26 mouse cellular contexts compared by ENCODE assay signal in the genomic region with DNA sequence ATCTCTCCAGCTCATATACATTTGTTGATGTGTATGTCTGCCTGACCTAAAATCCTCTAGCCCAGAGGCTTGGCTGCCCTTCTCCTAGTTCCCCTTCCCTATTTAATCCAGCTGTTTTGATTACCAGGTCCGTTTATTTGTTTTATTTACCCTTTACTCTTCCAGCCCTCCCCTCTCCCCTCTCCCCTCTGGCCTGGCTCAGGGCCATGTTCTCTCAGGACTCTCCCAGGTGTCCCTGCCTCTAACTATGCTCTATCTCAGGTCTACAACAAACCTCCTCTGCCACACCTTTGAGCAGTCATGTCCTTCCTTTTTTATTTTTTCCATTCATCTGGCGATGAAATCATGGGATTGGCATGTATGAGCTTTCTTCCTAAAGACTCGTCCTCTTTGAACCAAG. TPM values are rescaled to one million over a fixed set of nuclear protein-coding genes. Genes with fewer than 3 reads are reported as not detected.
A peak's percentile ranks its signal among the peaks of the same experiment; 100 is the strongest.
DNase-seq lines count a peak whose midpoint lies in the region; TF ChIP-seq lines count a peak whose summit lies in the region.
"Had no signal": no experiment of that assay in that cellular context is flagged by ENCODE, and none has a peak within 500 bp of the region (broad histone marks: within the 10 kb centered on the region; RNA-seq: fewer than 3 reads in every experiment).

No protein-coding gene starts in this region.

- no peak overlapping the region for H3K4me3 ChIP-seq in gastrocnemius, adult 2 months
- no peak overlapping the region for H3K4me3 ChIP-seq in left cerebral cortex, adult 2 months
- H3K4me3 ChIP-seq in brown adipose tissue, adult 24 weeks (ENCODE audit: insufficient read depth, low read depth, low read length) = no peak overlapping the region
- H3K4me3 ChIP-seq: embryonic facial prominence, embryonic 13.5 days; forebrain, embryonic 10.5 days; heart, embryonic 10.5 days; heart, embryonic 15.5 days; hindbrain, embryonic 13.5 days; liver, embryonic 15.5 days; midbrain, embryonic 15.5 days had no signal

- DNase-seq in cerebellum, postnatal 10 days = peak; percentile 43 to 52
- no peak for DNase-seq in cerebellum, adult 9-10 months
- DNase-seq in gastrocnemius, adult 2 months = no peak
- DNase-seq in gastrocnemius, postnatal 25 days = no peak
- DNase-seq in left cerebral cortex, adult 2 months (ENCODE audit: extremely low spot score in 1 of 2, low spot score in 2 of 2) = no peak
- no peak for DNase-seq in left cerebral cortex, adult 9 months (ENCODE audit: low spot score in 2 of 2)
- DNase-seq: adrenal gland, postnatal 14 days; cerebellum, adult 11-12 months; heart, postnatal 36 days; kidney, adult 9 months; kidney, postnatal 10 days; left cerebral cortex, postnatal 4 days; lung, embryonic 14.5 days; lung, postnatal 14 days; right cerebral cortex, adult 18-20 months; right cerebral cortex, postnatal 4 days; thymus, postnatal 4 days had no signal

- no peak for TF ChIP-seq CTCF in gastrocnemius, adult 2 months (IDR thresholded peaks at IDR 0.05)
- TF ChIP-seq CTCF in left cerebral cortex, adult 2 months (IDR thresholded peaks at IDR 0.05) = no peak

- H3K4me1 ChIP-seq in brown adipose tissue, adult 24 weeks (ENCODE audit: control insufficient read depth, insufficient read depth, insufficient read length, low read length) = peaks cover 52% of the 10 kb centered on the region

- intact Hi-C loops in gastrocnemius, adult 2 months (cut with DNase I) = no loop called here
- intact Hi-C loops in left cerebral cortex, adult 2 months (cut with DNase I) = no loop called here

- peak overlapping the region; percentile 58 for H3K27ac ChIP-seq in gastrocnemius, adult 2 months
- H3K27ac ChIP-seq in left cerebral cortex, adult 2 months = peak overlapping the region; percentile 44
- H3K27ac ChIP-seq in brown adipose tissue, adult 24 weeks (replicated peaks; ENCODE audit: low read depth, low read length) = peak overlapping the region; percentile 45
- H3K27ac ChIP-seq: embryonic facial prominence, embryonic 13.5 days; forebrain, embryonic 10.5 days; heart, embryonic 10.5 days; heart, embryonic 15.5 days; hindbrain, embryonic 13.5 days; liver, embryonic 15.5 days; midbrain, embryonic 15.5 days had no signal

RNA-seq across cellular contexts. Expression of a gene that starts 15.2 kb away (rescaled TPM):
- 1 to 10 TPM; 4.9 to 5.3 TPM for total RNA-seq in gastrocnemius, adult 2 months (2021)
- 1 to 10 TPM; 2.8 to 4.1 TPM for total RNA-seq in gastrocnemius, postnatal 25 days (2021)
- total RNA-seq in left cerebral cortex, adult 2 months (2021) = 1 to 10 TPM; 3.0 to 3.8 TPM
- polyA plus RNA-seq in brown adipose tissue, adult 24 weeks (2012; ENCODE audit: insufficient read depth, insufficient read length, missing spikeins) = 1.7 and 2.3 TPM in 2 replicates
- total RNA-seq: liver, adult 2 months had no signal

RNA-seq across cellular contexts. Expression of a gene that starts 15.4 kb away (rescaled TPM):
- 10 to 100 TPM in 1 of 2 experiments, 1 to 10 TPM in 1; 9.6 to 14.9 TPM for total RNA-seq in gastrocnemius, adult 2 months (2021)
- total RNA-seq in gastrocnemius, postnatal 25 days (2021) = 10 to 100 TPM in 1 of 2 experiments, 1 to 10 TPM in 1; 7.7 to 10.4 TPM
- 10 to 100 TPM; 30.9 to 32.9 TPM for total RNA-seq in left cerebral cortex, adult 2 months (2021)
- 12.1 and 14.6 TPM in 2 replicates for polyA plus RNA-seq in brown adipose tissue, adult 24 weeks (2012; ENCODE audit: insufficient read depth, insufficient read length, missing spikeins)

Comparison
In these comparisons a context has a peak if more than half of its experiments do, and no peak if none do; other contexts are left out.
1. DNase-seq: peak in cerebellum, postnatal 10 days (2 of 2); none in cerebellum, adult 9-10 months (single experiment), gastrocnemius, adult 2 months (single experiment), gastrocnemius, postnatal 25 days (single experiment), left cerebral cortex, adult 2 months (0 of 2) and left cerebral cortex, adult 9 months (0 of 2).
2. Peak in every context shown above with its lines, with median percentiles within 50 percentile points of each other: H3K27ac ChIP-seq.